24 mouse cellular contexts compared by ENCODE assay signal in the genomic region with DNA sequence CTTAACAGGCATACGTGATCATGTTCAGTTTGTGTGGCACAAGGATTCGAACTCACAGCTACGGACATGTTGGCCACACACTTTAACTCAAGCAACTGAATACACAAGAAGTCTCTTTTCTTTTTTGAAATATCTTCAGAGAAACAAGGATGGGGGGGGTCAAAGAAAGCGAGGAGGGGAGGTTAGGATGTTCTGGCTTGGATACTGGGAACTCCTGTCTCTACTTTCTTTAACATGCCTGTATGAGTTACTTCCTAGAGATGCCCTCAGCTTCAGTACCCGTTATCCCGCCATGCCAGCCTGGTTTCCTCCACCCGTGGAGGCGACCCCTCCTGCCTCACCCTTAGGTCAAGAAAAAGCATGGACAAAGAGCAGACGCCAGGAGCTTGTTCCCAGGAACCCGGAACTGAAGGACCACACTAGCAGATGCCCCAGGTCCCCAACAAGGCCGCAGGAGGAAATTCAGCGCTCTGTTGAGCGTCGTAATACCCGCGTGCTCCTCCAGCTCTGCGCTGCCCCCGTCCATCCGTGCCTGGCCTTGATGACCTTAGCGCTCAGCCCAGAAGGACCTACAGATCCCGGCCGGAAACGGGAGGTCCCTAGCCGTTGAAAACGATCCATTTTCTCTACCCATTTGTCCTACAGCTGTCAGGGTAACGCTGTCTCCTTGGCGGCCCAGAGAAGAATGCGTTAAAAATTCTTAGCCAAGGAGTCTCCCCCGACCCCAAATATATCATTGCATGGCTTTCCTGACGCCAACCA. TPM values are rescaled to one million over a fixed set of nuclear protein-coding genes. Genes with fewer than 3 reads are reported as not detected.
DNase-seq lines count a peak whose midpoint lies in the region; ATAC-seq and TF ChIP-seq lines count a peak whose summit lies in the region.
"Had no signal": no experiment of that assay in that cellular context is flagged by ENCODE, and none has a peak within 500 bp of the region (broad histone marks: within the 10 kb centered on the region; RNA-seq: fewer than 3 reads in every experiment).

No protein-coding gene starts in this region.

- 6% methylated on average over 30 of the region's 30 CpGs for WGBS in forebrain, postnatal 0 days
- WGBS in forebrain, embryonic 11.5 days: 5% methylated on average over 30 of the region's 30 CpGs
- WGBS in midbrain, embryonic 12.5 days: 4% methylated on average over 30 of the region's 30 CpGs
- WGBS in midbrain, embryonic 15.5 days: 5% methylated on average over 30 of the region's 30 CpGs
- 4% methylated on average over 30 of the region's 30 CpGs for WGBS in midbrain, embryonic 13.5 days

- H3K27me3 ChIP-seq in forebrain, postnatal 0 days (ENCODE audit: insufficient read depth, low read length): peaks cover 74% of the 10 kb centered on the region
- H3K27me3 ChIP-seq in forebrain, embryonic 11.5 days (ENCODE audit: control insufficient read depth, insufficient read depth, low read length): peaks cover 71% of the 10 kb centered on the region
- H3K27me3 ChIP-seq in midbrain, embryonic 12.5 days: peaks cover 94% of the 10 kb centered on the region
- H3K27me3 ChIP-seq in midbrain, embryonic 15.5 days (replicated peaks): peaks cover 81% of the 10 kb centered on the region
- peaks cover 90% of the 10 kb centered on the region for H3K27me3 ChIP-seq in midbrain, embryonic 13.5 days
- H3K27me3 ChIP-seq: CH12.LX had no signal

- no peaks in the 10 kb centered on the region for H3K4me1 ChIP-seq in forebrain, postnatal 0 days (ENCODE audit: insufficient read depth)
- H3K4me1 ChIP-seq in forebrain, embryonic 11.5 days (replicated peaks; ENCODE audit: control insufficient read depth, insufficient read depth, low read length): peaks cover 3% of the 10 kb centered on the region; the same call in 1 of the 2 replicates
- H3K4me1 ChIP-seq in midbrain, embryonic 12.5 days: peaks cover 19% of the 10 kb centered on the region
- H3K4me1 ChIP-seq in midbrain, embryonic 15.5 days: peaks cover 19% of the 10 kb centered on the region
- peaks cover 25% of the 10 kb centered on the region for H3K4me1 ChIP-seq in midbrain, embryonic 13.5 days (replicated peaks)

- no peaks in the 10 kb centered on the region for H3K36me3 ChIP-seq in forebrain, postnatal 0 days (ENCODE audit: insufficient read depth)
- no peaks in the 10 kb centered on the region for H3K36me3 ChIP-seq in forebrain, embryonic 11.5 days (ENCODE audit: control insufficient read depth, insufficient read depth, low read length)
- H3K36me3 ChIP-seq in midbrain, embryonic 12.5 days: no peaks in the 10 kb centered on the region
- no peaks in the 10 kb centered on the region for H3K36me3 ChIP-seq in midbrain, embryonic 15.5 days (replicated peaks)
- no peaks in the 10 kb centered on the region for H3K36me3 ChIP-seq in midbrain, embryonic 13.5 days
- H3K36me3 ChIP-seq: embryonic facial prominence, embryonic 15.5 days; forebrain, embryonic 10.5 days; heart, embryonic 12.5 days; limb, embryonic 15.5 days had no signal

- H3K9me3 ChIP-seq in forebrain, postnatal 0 days (ENCODE audit: low read length): no peaks in the 10 kb centered on the region
- no peaks in the 10 kb centered on the region for H3K9me3 ChIP-seq in forebrain, embryonic 11.5 days (ENCODE audit: control insufficient read depth, low read length)
- no peaks in the 10 kb centered on the region for H3K9me3 ChIP-seq in midbrain, embryonic 12.5 days
- H3K9me3 ChIP-seq in midbrain, embryonic 15.5 days: no peaks in the 10 kb centered on the region
- H3K9me3 ChIP-seq in midbrain, embryonic 13.5 days: no peaks in the 10 kb centered on the region
- H3K9me3 ChIP-seq: embryonic facial prominence, embryonic 15.5 days; forebrain, embryonic 10.5 days; heart, embryonic 12.5 days; limb, embryonic 15.5 days had no signal

- DNase-seq in forebrain, postnatal 0 days: no peak
- DNase-seq in forebrain, embryonic 11.5 days (ENCODE audit: low spot score): no peak
- no peak for DNase-seq in Muller cell, postnatal 12 days (ENCODE audit: inconsistent ontology term)
- DNase-seq in urinary bladder, adult 18-20 months (ENCODE audit: low spot score in 2 of 2): no peak
- DNase-seq: adrenal gland, postnatal 14 days; cerebellum, adult 11-12 months; cerebellum, postnatal 25 days; gastrocnemius, postnatal 36 days; heart, postnatal 4 days; kidney, postnatal 25 days; layer of hippocampus, adult 9-11 months; right cerebral cortex, postnatal 4 days; thymus, postnatal 14 days had no signal

- H3K4me2 ChIP-seq in forebrain, postnatal 0 days (ENCODE audit: low read depth): no peak overlapping the region
- H3K4me2 ChIP-seq in forebrain, embryonic 11.5 days (ENCODE audit: low read depth, low read length, severe bottlenecking): no peak overlapping the region
- H3K4me2 ChIP-seq in midbrain, embryonic 12.5 days (replicated peaks): peak overlapping the region; percentile 21; the same call in 1 of the 2 replicates
- no peak overlapping the region for H3K4me2 ChIP-seq in midbrain, embryonic 15.5 days
- peak overlapping the region; percentile 1; the same call in 1 of the 2 replicates for H3K4me2 ChIP-seq in midbrain, embryonic 13.5 days (replicated peaks)
- H3K4me2 ChIP-seq: embryonic facial prominence, embryonic 15.5 days; heart, embryonic 12.5 days; limb, embryonic 15.5 days had no signal

- no peak overlapping the region for H3K27ac ChIP-seq in forebrain, postnatal 0 days (ENCODE audit: low read depth, low read length)
- H3K27ac ChIP-seq in forebrain, embryonic 11.5 days (ENCODE audit: low read depth, low read length): no peak overlapping the region
- peak overlapping the region; percentile 30; the same call in 1 of the 2 replicates for H3K27ac ChIP-seq in midbrain, embryonic 12.5 days (replicated peaks)
- no peak overlapping the region for H3K27ac ChIP-seq in midbrain, embryonic 15.5 days
- H3K27ac ChIP-seq in midbrain, embryonic 13.5 days: 0 out of 2 replicates have a peak overlapping the region, but pooled peaks have one; percentile 22
- H3K27ac ChIP-seq: embryonic facial prominence, embryonic 15.5 days; forebrain, embryonic 10.5 days; limb, embryonic 15.5 days had no signal

- TF ChIP-seq CTCF in forebrain, postnatal 0 days (IDR thresholded peaks at IDR 0.05; ENCODE audit: low read depth): no peak

- ATAC-seq in forebrain, postnatal 0 days: no peak
- ATAC-seq in forebrain, embryonic 11.5 days (replicated peaks; ENCODE audit: low FRiP score): no peak
- ATAC-seq in midbrain, embryonic 12.5 days (ENCODE audit: low FRiP score, low read depth): no peak
- ATAC-seq in midbrain, embryonic 15.5 days (replicated peaks): no peak
- no peak for ATAC-seq in midbrain, embryonic 13.5 days
- no peak for ATAC-seq in frontal cortex, adult (ENCODE audit: low TSS enrichment)
- ATAC-seq: intestine, embryonic 16.5 days had no signal

- no peak overlapping the region for H3K9ac ChIP-seq in forebrain, postnatal 0 days
- H3K9ac ChIP-seq in forebrain, embryonic 11.5 days (ENCODE audit: low read length): no peak overlapping the region
- H3K9ac ChIP-seq in midbrain, embryonic 12.5 days (replicated peaks): no peak overlapping the region
- H3K9ac ChIP-seq in midbrain, embryonic 15.5 days: no peak overlapping the region
- H3K9ac ChIP-seq in midbrain, embryonic 13.5 days (replicated peaks): no peak overlapping the region
- H3K9ac ChIP-seq: embryonic facial prominence, embryonic 15.5 days; heart, embryonic 12.5 days; limb, embryonic 15.5 days had no signal

- peak overlapping the region; percentile 9; the same call in 1 of the 2 replicates for H3K4me3 ChIP-seq in forebrain, postnatal 0 days (ENCODE audit: low read depth, low read length)
- no peak overlapping the region for H3K4me3 ChIP-seq in forebrain, embryonic 11.5 days (ENCODE audit: low read depth, low read length)
- H3K4me3 ChIP-seq in midbrain, embryonic 12.5 days: no peak overlapping the region
- H3K4me3 ChIP-seq in midbrain, embryonic 15.5 days: no peak overlapping the region
- H3K4me3 ChIP-seq in midbrain, embryonic 13.5 days (replicated peaks): no peak overlapping the region
- H3K4me3 ChIP-seq: embryonic facial prominence, embryonic 15.5 days; forebrain, embryonic 10.5 days; heart, embryonic 12.5 days; limb, embryonic 15.5 days had no signal

RNA-seq across cellular contexts. Expression of a gene that starts 35.6 kb away (rescaled TPM):
- 0.38 TPM in 1 of 2 replicates, not detected in the other for total RNA-seq in forebrain, postnatal 0 days (2014; rRNA removed)
- 0.18 and 0.28 TPM in 2 replicates for polyA plus RNA-seq in forebrain, postnatal 0 days (2015; fragmentation: Nextera tagmentation; extraction: Ambion mirVana)
- 3.3 and 3.6 TPM in 2 replicates for polyA plus RNA-seq in forebrain, embryonic 11.5 days (2014; fragmentation: Nextera tagmentation; extraction: Ambion mirVana)
- 5.9 and 6.3 TPM in 2 replicates for polyA plus RNA-seq in midbrain, embryonic 12.5 days (2016; fragmentation: Nextera tagmentation; extraction: Ambion mirVana)
- polyA plus RNA-seq in midbrain, embryonic 15.5 days (2015; fragmentation: Nextera tagmentation; extraction: Ambion mirVana): 4.1 and 5.5 TPM in 2 replicates
- 8.9 and 9.2 TPM in 2 replicates for polyA plus RNA-seq in midbrain, embryonic 13.5 days (2015; fragmentation: Nextera tagmentation; extraction: Ambion mirVana)
- total RNA-seq: CH12.LX; gastrocnemius, postnatal 36 days had no signal
- polyA plus RNA-seq: liver, embryonic 16.5 days had no signal

Comparison
In these comparisons a context has a peak if more than half of its experiments do, and no peak if none do; other contexts are left out.
1. H3K27ac ChIP-seq: peak in midbrain, embryonic 12.5 days (single experiment) and midbrain, embryonic 13.5 days (single experiment); none in forebrain, postnatal 0 days (single experiment), forebrain, embryonic 11.5 days (single experiment) and midbrain, embryonic 15.5 days (single experiment).
2. H3K4me2 ChIP-seq: peak in midbrain, embryonic 12.5 days (single experiment) and midbrain, embryonic 13.5 days (single experiment); none in forebrain, postnatal 0 days (single experiment), forebrain, embryonic 11.5 days (single experiment) and midbrain, embryonic 15.5 days (single experiment).